Mouse (Mus musculus) kidney, embryonic 15.5 days (tissue): ENCODE measurements around the gene Bcl9. TPM values are rescaled to one million over a fixed set of nuclear protein-coding genes. Genes with fewer than 3 reads are reported as not detected.

Experiments
- ATAC-seq: fragments of 200-750 bp; cut with Nextera tagmentation; replicated peaks from 2 replicates; pipeline ENCODE4 v1.8.0; 2017; ENCODE audit warnings: moderate TSS enrichment; ENCODE audit not compliant: low FRiP score
- H3K27ac ChIP-seq: fragments of 300-500 bp; sonication (generic); 2 replicates; pipeline ENCODE4 v1.5.1; 2015; ENCODE audit warnings: mild to moderate bottlenecking, inconsistent platforms
- H3K27me3 ChIP-seq: fragments of 300-500 bp; sonication (generic); 2 replicates; pipeline ENCODE4 v1.6.1; 2015; ENCODE audit warnings: inconsistent platforms
- H3K36me3 ChIP-seq: fragments of 300-500 bp; sonication (generic); 2 replicates; pipeline ENCODE4 v1.6.1; 2015; ENCODE audit warnings: inconsistent platforms
- H3K4me1 ChIP-seq: fragments of 300-500 bp; sonication (generic); 2 replicates; pipeline ENCODE4 v1.6.1; 2015; ENCODE audit warnings: inconsistent platforms
- H3K4me2 ChIP-seq: fragments of 300-500 bp; sonication (generic); 2 replicates; pipeline ENCODE4 v1.6.1; 2015; ENCODE audit warnings: moderate library complexity, mild to moderate bottlenecking, inconsistent platforms
- H3K4me3 ChIP-seq: fragments of 300-500 bp; sonication (generic); replicated peaks from 2 replicates; pipeline ENCODE4 v1.5.1; 2015; ENCODE audit warnings: mild to moderate bottlenecking, inconsistent platforms
- H3K9ac ChIP-seq: fragments of 300-500 bp; sonication (generic); 2 replicates; pipeline ENCODE4 v1.6.1; 2015; ENCODE audit warnings: mild to moderate bottlenecking, inconsistent platforms
- H3K9me3 ChIP-seq: fragments of 300-500 bp; sonication (generic); replicated peaks from 2 replicates; pipeline ENCODE4 v1.6.1; 2016; ENCODE audit warnings: inconsistent platforms
- WGBS: fragments of 180-500 bp; shearing (Covaris S2); methylation state at CpG from one replicate; pipeline ENCODE4 v1.1.7; 2015; ENCODE audit warnings: mixed read lengths; 5-methylcytosine and 5-hydroxymethylcytosine counted together
- polyA plus RNA-seq: library from polyadenylated mRNA; unstranded; fragments of >200 nt; fragmentation: Nextera tagmentation; extraction: Ambion mirVana; gene quantifications from 2 replicates; pipeline ENCODE4 v1.2.1, GENCODE M21; 2015

The Bcl9 gene
- polyA plus RNA-seq, 1 experiment from 2014 or later = 66.6 TPM

DNA sequence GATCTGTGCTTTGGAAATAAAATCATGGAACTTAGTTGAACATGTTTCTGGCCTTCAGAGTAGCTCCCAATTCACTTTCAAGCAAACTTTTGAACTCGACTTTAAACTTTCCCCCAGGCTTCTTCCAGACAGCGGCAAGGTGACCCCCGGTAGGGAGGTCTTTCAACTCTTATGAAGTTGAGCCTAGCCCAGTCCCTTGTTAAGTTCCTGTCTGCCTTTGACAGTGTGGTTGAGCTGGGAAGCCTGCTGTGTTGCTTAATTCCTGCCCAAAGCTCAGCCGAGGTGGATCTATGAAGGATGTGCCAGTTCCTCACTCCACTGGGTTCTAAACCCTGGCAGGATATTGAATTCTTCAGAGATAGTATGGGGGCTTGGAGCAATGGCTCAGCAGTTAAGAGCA lies 135.9 kb downstream of the Bcl9 start:
- no peak for ATAC-seq
- no peaks in the 10 kb centered on the region for H3K27me3 ChIP-seq
- WGBS = 66% methylated on average over 4 of the region's 4 CpGs
- no peaks in the 10 kb centered on the region for H3K9me3 ChIP-seq
- peaks cover 13% of the 10 kb centered on the region; the same call in 1 of the 2 replicates for H3K36me3 ChIP-seq
- peaks cover 15% of the 10 kb centered on the region for H3K4me1 ChIP-seq
- no peak overlapping the region for H3K9ac ChIP-seq
- H3K27ac ChIP-seq = no peak overlapping the region
- H3K4me2 ChIP-seq = no peak overlapping the region
- no peak overlapping the region for H3K4me3 ChIP-seq

DNA sequence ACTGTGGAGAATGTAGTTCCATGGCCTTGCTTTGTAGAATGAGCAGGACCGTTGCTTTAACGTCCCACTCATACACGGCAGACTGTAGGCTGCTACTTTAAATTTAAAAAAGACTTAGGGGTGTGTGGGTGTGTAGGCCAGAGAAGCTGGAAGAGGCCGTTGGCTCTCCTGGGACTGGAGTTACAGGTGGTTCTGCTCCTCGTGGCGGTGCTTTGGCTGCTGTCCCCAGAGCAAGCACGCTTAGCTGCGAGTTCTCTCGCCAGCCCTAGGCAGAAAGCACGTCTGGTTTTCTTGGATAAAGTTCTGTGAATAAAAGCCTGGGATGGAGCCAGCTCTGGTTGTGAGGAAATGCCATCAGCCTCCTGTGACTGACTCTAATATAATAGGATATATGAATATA lies 136.8 kb downstream of the Bcl9 start:
- H3K4me2 ChIP-seq = peak overlapping the region; percentile 71; the same call in 1 of the 2 replicates
- no peak overlapping the region for H3K27ac ChIP-seq
- no peak for ATAC-seq
- WGBS = 52% methylated on average over 10 of the region's 10 CpGs
- H3K4me3 ChIP-seq = no peak overlapping the region
- no peaks in the 10 kb centered on the region for H3K9me3 ChIP-seq
- H3K27me3 ChIP-seq = no peaks in the 10 kb centered on the region
- peaks cover 8% of the 10 kb centered on the region; the same call in 1 of the 2 replicates for H3K36me3 ChIP-seq
- H3K4me1 ChIP-seq = peaks cover 15% of the 10 kb centered on the region
- no peak overlapping the region for H3K9ac ChIP-seq

DNA sequence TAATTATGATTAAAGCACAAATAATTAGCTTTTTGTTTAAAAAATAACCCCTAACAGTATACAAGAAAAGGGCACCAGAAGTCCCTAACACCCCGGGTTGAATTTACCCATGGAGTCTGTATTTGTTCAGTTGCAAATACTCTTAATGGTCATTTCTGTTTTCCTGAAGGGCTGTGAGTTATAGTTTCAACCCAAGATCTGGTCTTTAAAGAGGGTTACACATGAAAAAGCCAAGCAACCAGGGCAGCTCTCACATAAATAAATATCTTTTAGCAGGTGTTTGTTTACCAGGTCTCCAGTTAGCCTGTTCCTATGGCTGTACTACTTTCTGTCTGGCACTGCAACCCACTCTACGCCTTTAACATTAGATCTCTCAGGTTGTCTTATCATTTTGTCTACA lies 137.7 kb downstream of the Bcl9 start:
- Histone ChIP-seq H3K27ac (no peak overlapping the region), H3K4me1 (peaks cover 15% of the 10 kb centered on the region), H3K4me3 (no peak overlapping the region), H3K4me2 (peak overlapping the region; percentile 71), H3K9me3 (no peaks in the 10 kb centered on the region), H3K27me3 (no peaks in the 10 kb centered on the region), H3K36me3 (0 out of 2 replicates have a peak, but pooled peaks cover 7% of the 10 kb centered on the region), H3K9ac (no peak overlapping the region)
- WGBS = 71% methylated on average over 2 of the region's 2 CpGs
- no peak for ATAC-seq

DNA sequence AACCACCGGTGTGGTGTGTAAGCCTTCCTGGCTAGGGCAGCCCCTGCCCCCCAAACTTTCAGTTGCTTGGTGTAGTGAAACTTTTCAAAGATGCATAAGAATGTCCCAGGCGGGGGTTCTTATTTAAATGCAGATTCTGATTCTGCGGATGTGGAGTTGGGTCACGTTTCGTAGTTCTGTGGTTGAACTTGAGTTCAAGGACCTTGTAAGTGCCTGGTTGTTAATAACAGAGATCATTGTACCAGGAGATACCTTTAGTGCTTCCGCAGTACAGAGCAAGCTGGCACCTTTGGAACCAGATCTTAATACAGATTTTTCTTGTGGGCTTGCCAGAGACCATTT lies 138.2 kb downstream of the Bcl9 start:
- Histone ChIP-seq H3K9me3 (no peaks in the 10 kb centered on the region), H3K4me2 (peak overlapping the region; percentile 71), H3K9ac (peak overlapping the region; percentile 67), H3K27ac (peak overlapping the region; percentile 93), H3K27me3 (no peaks in the 10 kb centered on the region), H3K36me3 (0 out of 2 replicates have a peak, but pooled peaks cover 7% of the 10 kb centered on the region), H3K4me1 (peaks cover 15% of the 10 kb centered on the region), H3K4me3 (peak overlapping the region; percentile 66)
- WGBS = 12% methylated on average over 6 of the region's 6 CpGs
- no peak for ATAC-seq

DNA sequence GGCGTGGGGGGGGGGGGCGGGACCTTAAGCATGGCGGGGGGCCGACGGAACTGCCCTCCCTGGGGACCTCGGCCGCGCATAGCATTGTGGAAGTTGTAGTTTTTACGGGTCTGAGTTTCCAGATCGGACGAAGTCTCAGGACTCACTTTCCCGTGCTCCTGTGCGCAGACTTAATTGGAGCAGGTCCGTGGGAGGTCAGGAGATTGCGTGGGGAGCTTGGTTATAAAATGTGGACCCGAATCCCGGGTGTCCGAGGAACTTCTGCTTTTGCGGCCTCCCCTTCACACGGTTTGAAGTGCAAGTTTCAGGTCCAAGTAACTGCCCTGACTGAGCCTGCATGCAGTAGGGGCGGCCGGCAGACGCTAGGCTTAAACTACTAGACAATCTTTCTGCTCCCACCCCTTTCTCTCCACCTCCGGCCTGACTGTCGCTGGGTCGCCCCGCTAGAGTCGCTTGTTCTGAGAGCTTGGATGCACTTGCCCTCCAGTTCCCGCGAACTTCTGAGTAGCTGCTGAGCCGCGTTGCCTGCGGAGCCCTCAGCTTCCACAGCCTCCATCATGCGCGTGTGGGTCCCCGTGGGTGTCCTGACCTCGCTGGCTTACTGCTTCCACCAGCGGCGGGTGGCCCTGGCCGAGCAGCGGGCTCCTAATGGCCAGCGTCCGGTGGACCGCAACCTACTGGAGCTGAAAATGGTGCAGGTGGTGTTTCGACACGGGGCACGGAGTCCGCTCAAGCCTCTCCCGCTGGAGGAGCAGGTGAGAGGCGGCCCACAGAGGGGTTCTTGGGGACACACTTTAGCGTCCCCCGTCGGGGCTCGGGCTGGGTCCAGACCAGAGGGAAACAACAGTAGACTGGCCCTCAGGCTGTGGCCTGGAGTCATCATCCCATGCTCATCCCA lies 138.9 kb downstream of the Bcl9 start, which contains the start of gene Acp6:
Gene Acp6 (plus strand): TSS at position 167 of the 898 bp plus-strand sequence.
- peaks cover 15% of the 10 kb centered on the region for H3K4me1 ChIP-seq
- peak within 1 kb of the TSS; percentile 67 for H3K9ac ChIP-seq
- H3K36me3 ChIP-seq = 0 out of 2 replicates have a peak, but pooled peaks cover 1% of the 10 kb centered on the region
- peak; percentile 95 for ATAC-seq
- H3K27ac ChIP-seq = peak within 1 kb of the TSS; percentile 93
- WGBS = under 1% methylated on average over 54 of the region's 54 CpGs
- H3K4me3 ChIP-seq = peak within 1 kb of the TSS; percentile 66
- no peaks in the 10 kb centered on the region for H3K27me3 ChIP-seq
- H3K9me3 ChIP-seq = no peaks in the 10 kb centered on the region
- peak within 1 kb of the TSS; percentile 71 for H3K4me2 ChIP-seq

DNA sequence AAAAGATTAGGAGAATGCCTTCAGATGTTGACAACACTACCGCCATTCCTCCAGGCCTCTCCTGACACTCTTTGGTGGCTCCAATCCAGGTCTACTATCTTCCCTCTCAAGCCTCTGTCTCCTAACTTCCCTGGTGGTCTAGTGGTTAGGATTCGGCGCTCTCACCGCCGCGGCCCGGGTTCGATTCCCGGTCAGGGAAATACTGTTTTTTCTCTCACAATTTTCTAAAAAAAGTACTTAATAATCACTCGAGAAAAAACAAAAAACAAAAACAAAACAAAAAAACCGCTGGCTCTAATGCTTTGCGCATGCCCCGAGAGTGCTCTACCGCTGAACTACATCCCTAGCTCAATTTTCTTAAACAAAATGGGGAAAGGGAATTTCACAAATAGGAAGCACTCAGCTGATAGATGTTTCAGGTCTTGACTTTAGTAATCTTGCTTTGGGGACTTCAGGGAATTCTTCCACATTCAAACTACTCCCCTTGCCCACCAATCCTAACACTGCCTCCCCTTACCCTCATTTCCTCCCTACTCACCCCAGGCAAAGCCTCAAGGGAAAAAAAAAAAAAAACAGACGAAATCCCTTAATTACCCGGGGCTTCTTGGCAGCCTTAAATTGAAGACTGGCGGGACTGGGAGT lies 139.6 kb downstream of the Bcl9 start:
- peak overlapping the region; percentile 93 for H3K27ac ChIP-seq
- ATAC-seq = peak; percentile 43
- peak overlapping the region; percentile 29; the same call in 1 of the 2 replicates for H3K9ac ChIP-seq
- no peaks in the 10 kb centered on the region for H3K9me3 ChIP-seq
- WGBS = 2% methylated on average over 17 of the region's 17 CpGs
- H3K4me2 ChIP-seq = peak overlapping the region; percentile 71
- peaks cover 15% of the 10 kb centered on the region for H3K4me1 ChIP-seq
- no peaks in the 10 kb centered on the region for H3K36me3 ChIP-seq
- peak overlapping the region; percentile 66 for H3K4me3 ChIP-seq
- H3K27me3 ChIP-seq = no peaks in the 10 kb centered on the region

DNA sequence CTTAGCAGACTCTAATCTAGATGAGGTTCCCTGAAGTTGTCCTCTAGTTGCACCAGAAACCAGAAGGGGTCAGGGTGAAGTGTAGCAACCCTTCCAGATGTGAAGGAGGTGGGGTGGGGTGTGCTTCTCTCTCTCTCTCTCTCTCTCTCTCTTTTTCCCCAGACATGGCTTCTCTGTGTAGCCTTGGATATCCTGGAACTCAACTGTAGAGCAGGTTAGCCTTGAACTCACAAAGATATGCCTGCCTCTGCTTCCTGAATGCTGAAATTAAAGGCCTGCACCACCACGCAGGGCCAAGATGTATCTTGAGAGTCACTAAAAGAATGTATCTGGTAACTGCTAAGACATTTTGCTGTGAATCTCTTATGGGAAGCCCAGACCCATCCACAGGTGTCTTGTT lies 140.4 kb downstream of the Bcl9 start:
- H3K36me3 ChIP-seq = no peaks in the 10 kb centered on the region
- ATAC-seq = no peak
- WGBS = 95% methylated on average over 1 of the region's 1 CpGs
- H3K27me3 ChIP-seq = no peaks in the 10 kb centered on the region
- 0 out of 2 replicates have a peak overlapping the region, but pooled peaks have one; percentile 71 for H3K4me2 ChIP-seq
- H3K9me3 ChIP-seq = no peaks in the 10 kb centered on the region
- no peak overlapping the region for H3K9ac ChIP-seq
- H3K4me3 ChIP-seq = 0 out of 2 replicates have a peak overlapping the region, but pooled peaks have one; percentile 66
- H3K4me1 ChIP-seq = peaks cover 15% of the 10 kb centered on the region
- H3K27ac ChIP-seq = no peak overlapping the region

DNA sequence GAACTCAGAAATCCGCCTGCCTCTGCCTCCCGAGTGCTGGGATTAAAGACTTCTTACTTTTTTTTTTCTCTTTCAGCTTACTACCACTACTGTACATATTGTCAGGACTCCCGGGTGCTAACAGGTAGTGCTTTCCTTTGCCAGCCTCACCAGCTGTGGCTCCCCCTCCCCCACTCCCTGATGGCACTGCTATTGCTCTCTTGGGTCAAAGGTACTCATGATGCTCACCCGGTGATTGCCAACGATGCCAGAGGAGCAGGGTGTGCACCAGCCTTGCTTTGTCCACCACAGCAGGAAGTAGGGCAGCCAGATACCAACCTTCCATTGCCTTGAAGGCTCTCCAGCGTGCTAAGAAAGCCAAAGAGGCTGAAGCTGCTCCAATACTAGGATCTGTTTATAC lies 141.3 kb downstream of the Bcl9 start:
- WGBS = 88% methylated on average over 6 of the region's 6 CpGs
- H3K4me1 ChIP-seq = peaks cover 15% of the 10 kb centered on the region
- no peaks in the 10 kb centered on the region for H3K9me3 ChIP-seq
- no peak overlapping the region for H3K4me3 ChIP-seq
- no peak overlapping the region for H3K27ac ChIP-seq
- no peak for ATAC-seq
- no peaks in the 10 kb centered on the region for H3K27me3 ChIP-seq
- H3K4me2 ChIP-seq = no peak overlapping the region
- H3K36me3 ChIP-seq = no peaks in the 10 kb centered on the region
- no peak overlapping the region for H3K9ac ChIP-seq

Other genes with a start within 250 kb of the Bcl9 start
- gene Acp6, start 139.1 kb downstream of the Bcl9 start, polyA plus RNA-seq = 53.7 and 55.0 TPM in 2 replicates
- not detected in 2 replicates for gene Olfr1402, start 124.1 kb upstream of the Bcl9 start, polyA plus RNA-seq